Mouse (Mus musculus): Measurements from ENCODE around the gene Cdh12.
"Not testable (repeated sequence)": the region's sequence is repeated elsewhere in the genome, so short reads cannot be mapped to it uniquely, and the experiment has no call there.

Cdh12 gene

GRCm38 (mm10) chr15:20448861-20449663, at the start of gene Cdh12:
Gene Cdh12, plus strand, starts transcription at chr15:20449265.
- no peak for DNase-seq (ENCODE audit: low spot score in 2 of 2)

GRCm38 (mm10) chr15:20403596-20403995, 45.5 kb upstream of the Cdh12 start:
- no peak for DNase-seq (ENCODE audit: low spot score in 2 of 2)

GRCm38 (mm10) chr15:20413397-20413796, 35.7 kb upstream of the Cdh12 start:
- DNase-seq (ENCODE audit: low spot score in 2 of 2): no peak

- peak; percentile 7 to 9 for DNase-seq (ENCODE audit: low spot score in 2 of 2)
These were observed 12.7 kb upstream of the Cdh12 start for GRCm38 (mm10) chr15:20436356-20436755.

- DNase-seq (ENCODE audit: low spot score in 2 of 2): no peak
These were observed 1.5 kb downstream of the Cdh12 start for GRCm38 (mm10) chr15:20450558-20450957.

- DNase-seq (ENCODE audit: low spot score in 2 of 2): no peak
These were observed 9.4 kb downstream of the Cdh12 start for GRCm38 (mm10) chr15:20458508-20458907.

- DNase-seq (ENCODE audit: low spot score in 2 of 2): no peak
These were observed 13.4 kb downstream of the Cdh12 start for GRCm38 (mm10) chr15:20462500-20462899.

GRCm38 (mm10) chr15:20463601-20464000, 14.5 kb downstream of the Cdh12 start:
- no peak for DNase-seq (ENCODE audit: low spot score in 2 of 2)

GRCm38 (mm10) chr15:20550979-20551378, 101.9 kb downstream of the Cdh12 start:
- no peak for DNase-seq (ENCODE audit: low spot score in 2 of 2)

GRCm38 (mm10) chr15:20571012-20571411, 121.9 kb downstream of the Cdh12 start:
- DNase-seq (ENCODE audit: low spot score in 2 of 2): no peak

GRCm38 (mm10) chr15:20582567-20583075, 133.6 kb downstream of the Cdh12 start:
- no peak for DNase-seq (ENCODE audit: low spot score in 2 of 2)

GRCm38 (mm10) chr15:20591599-20591998, 142.5 kb downstream of the Cdh12 start:
- DNase-seq (ENCODE audit: low spot score in 2 of 2): no peak

- DNase-seq (ENCODE audit: low spot score in 2 of 2): not testable (repeated sequence)
These were observed 156.7 kb downstream of the Cdh12 start for GRCm38 (mm10) chr15:20605751-20606150.

GRCm38 (mm10) chr15:20634593-20634992, 185.5 kb downstream of the Cdh12 start:
- no peak for DNase-seq (ENCODE audit: low spot score in 2 of 2)

GRCm38 (mm10) chr15:20639155-20639554, 190.1 kb downstream of the Cdh12 start:
- DNase-seq (ENCODE audit: low spot score in 2 of 2): no peak

GRCm38 (mm10) chr15:20642905-20643414, 193.9 kb downstream of the Cdh12 start:
- no peak for DNase-seq (ENCODE audit: low spot score in 2 of 2)

GRCm38 (mm10) chr15:20660221-20660620, 211.2 kb downstream of the Cdh12 start:
- no peak for DNase-seq (ENCODE audit: low spot score in 2 of 2)

- no peak for DNase-seq (ENCODE audit: low spot score in 2 of 2)
These were observed 217.6 kb downstream of the Cdh12 start, which contains the start of gene Acot10 for GRCm38 (mm10) chr15:20666650-20667049. Gene Acot10, minus strand, starts transcription at chr15:20666750.

GRCm38 (mm10) chr15:20667350-20667749, 218.3 kb downstream of the Cdh12 start:
- no peak for DNase-seq (ENCODE audit: low spot score in 2 of 2)

GRCm38 (mm10) chr15:20667989-20668388, 218.9 kb downstream of the Cdh12 start:
- no peak for DNase-seq (ENCODE audit: low spot score in 2 of 2)

- not testable (repeated sequence) for DNase-seq (ENCODE audit: low spot score in 2 of 2)
These were observed 220.4 kb downstream of the Cdh12 start for GRCm38 (mm10) chr15:20669507-20669906.

GRCm38 (mm10) chr15:20682719-20683118, 233.7 kb downstream of the Cdh12 start:
- DNase-seq (ENCODE audit: low spot score in 2 of 2): no peak

- DNase-seq (ENCODE audit: low spot score in 2 of 2): no peak
These were observed 235.1 kb downstream of the Cdh12 start for GRCm38 (mm10) chr15:20684200-20684599.
